Mouse (Mus musculus): ENCODE results near the gene Kcne4.

The Kcne4 gene

GRCm38 (mm10) chr1:78862281-78862680 is 45.7 kb downstream of the Kcne4 start:
- DNase-seq, result no peak

- DNase-seq, result peak; percentile 49
Measured at GRCm38 (mm10) chr1:78863833-78864232, 47.3 kb downstream of the Kcne4 start.

DNA sequence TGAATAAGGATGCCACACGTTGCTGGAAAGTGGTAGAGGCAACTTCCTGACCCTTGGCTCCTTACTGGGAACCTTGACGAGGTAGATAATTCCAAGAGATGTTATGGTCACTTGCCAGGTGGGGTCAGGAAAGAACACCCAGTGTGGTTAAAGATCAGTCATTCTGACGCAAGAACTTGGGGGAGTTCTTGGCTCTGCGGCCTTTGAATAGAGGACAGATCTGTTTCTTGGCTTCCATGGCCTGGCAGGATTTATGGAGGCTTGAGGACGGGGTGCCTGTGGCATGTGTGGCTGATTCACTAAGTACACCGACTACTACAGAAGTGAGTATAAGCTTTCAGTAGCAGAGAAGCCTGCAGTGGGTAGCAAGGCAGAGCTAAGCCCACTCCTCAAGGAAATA is 47.8 kb downstream of the Kcne4 start:
- peak; percentile 92 for DNase-seq

DNA sequence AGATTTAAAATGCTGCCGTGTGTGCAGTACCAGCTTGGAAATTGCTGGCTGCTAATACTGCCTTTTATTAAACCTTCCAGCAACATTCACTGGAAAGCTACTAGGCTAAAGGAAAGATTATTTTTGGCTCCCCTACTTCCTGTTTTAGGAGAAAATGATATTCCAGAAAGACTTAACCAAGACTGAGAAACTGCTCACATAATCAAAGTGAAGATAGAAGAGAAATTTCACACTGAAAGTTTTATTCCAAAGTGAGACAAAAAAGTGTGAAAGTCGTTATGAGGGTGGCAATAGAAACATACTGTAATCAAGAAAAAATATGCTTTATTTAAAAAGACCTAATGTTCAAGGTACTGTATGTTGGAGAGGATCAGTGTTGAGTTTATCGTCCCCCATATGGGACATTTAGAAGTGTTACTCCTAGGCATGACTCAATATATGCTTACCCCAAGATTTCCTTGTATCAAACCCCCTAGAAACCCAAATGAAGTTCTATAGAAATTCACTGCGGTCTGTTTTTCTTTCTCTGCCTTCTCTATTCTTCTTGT is 48.3 kb downstream of the Kcne4 start:
- no peak for DNase-seq

GRCm38 (mm10) chr1:78865991-78866390 is 49.4 kb downstream of the Kcne4 start:
- no peak for DNase-seq

- no peak for DNase-seq
Measured at GRCm38 (mm10) chr1:78866455-78866854, 49.9 kb downstream of the Kcne4 start.

All from kidney, adult 9 months (tissue).